Mouse (Mus musculus) lung, postnatal 36 days (tissue): Measurements from ENCODE around the gene Sdk1.
"Not testable (repeated sequence)": the region's sequence is repeated elsewhere in the genome, so short reads cannot be mapped to it uniquely, and the experiment has no call there.

Source experiments
- DNase-seq: peaks from one replicate; pipeline ENCODE4 v3.0.0; 2022; ENCODE audit warnings: mixed read lengths

The Sdk1 gene

GRCm38 (mm10) chr5:141468821-141469220 lies 227.5 kb downstream of the Sdk1 start:
- DNase-seq: no peak

- DNase-seq: no peak
These were observed 264.0 kb downstream of the Sdk1 start for GRCm38 (mm10) chr5:141505281-141505680.

- no peak for DNase-seq
These were observed 265.1 kb downstream of the Sdk1 start for GRCm38 (mm10) chr5:141506344-141506743.

GRCm38 (mm10) chr5:141524801-141525715 lies 283.8 kb downstream of the Sdk1 start:
- no peak for DNase-seq

- no peak for DNase-seq
These were observed 298.9 kb downstream of the Sdk1 start for GRCm38 (mm10) chr5:141540193-141540592.

GRCm38 (mm10) chr5:141542890-141543666 lies 301.8 kb downstream of the Sdk1 start:
- DNase-seq: no peak

GRCm38 (mm10) chr5:141553444-141553843 lies 312.2 kb downstream of the Sdk1 start:
- no peak for DNase-seq

GRCm38 (mm10) chr5:141558731-141559130 lies 317.4 kb downstream of the Sdk1 start:
- DNase-seq: no peak

GRCm38 (mm10) chr5:141560325-141560724 lies 319.0 kb downstream of the Sdk1 start:
- no peak for DNase-seq

GRCm38 (mm10) chr5:141561989-141562560 lies 320.8 kb downstream of the Sdk1 start:
- DNase-seq: peak; percentile 16

GRCm38 (mm10) chr5:141564197-141564596 lies 322.9 kb downstream of the Sdk1 start:
- DNase-seq: no peak

GRCm38 (mm10) chr5:141568106-141568505 lies 326.8 kb downstream of the Sdk1 start:
- DNase-seq: no peak

GRCm38 (mm10) chr5:141570442-141570841 lies 329.2 kb downstream of the Sdk1 start:
- no peak for DNase-seq

- DNase-seq: peak; percentile 10
These were observed 333.0 kb downstream of the Sdk1 start for GRCm38 (mm10) chr5:141574263-141574662.

GRCm38 (mm10) chr5:141591246-141591645 lies 350.0 kb downstream of the Sdk1 start:
- no peak for DNase-seq

GRCm38 (mm10) chr5:141612721-141613120 lies 371.4 kb downstream of the Sdk1 start:
- no peak for DNase-seq

GRCm38 (mm10) chr5:141615763-141616162 lies 374.5 kb downstream of the Sdk1 start:
- DNase-seq: no peak

- DNase-seq: no peak
These were observed 376.4 kb downstream of the Sdk1 start for GRCm38 (mm10) chr5:141617660-141618059.

GRCm38 (mm10) chr5:141625401-141625800 lies 384.1 kb downstream of the Sdk1 start:
- no peak for DNase-seq

GRCm38 (mm10) chr5:141631641-141632040 lies 390.4 kb downstream of the Sdk1 start:
- DNase-seq: no peak

GRCm38 (mm10) chr5:141633271-141633670 lies 392.0 kb downstream of the Sdk1 start:
- no peak for DNase-seq

GRCm38 (mm10) chr5:141636406-141636805 lies 395.1 kb downstream of the Sdk1 start:
- DNase-seq: no peak

- not testable (repeated sequence) for DNase-seq
These were observed 395.8 kb downstream of the Sdk1 start for GRCm38 (mm10) chr5:141637054-141637453.
